Mouse (Mus musculus): ENCODE results near the gene Lrrc28.

Lrrc28 gene

DNA sequence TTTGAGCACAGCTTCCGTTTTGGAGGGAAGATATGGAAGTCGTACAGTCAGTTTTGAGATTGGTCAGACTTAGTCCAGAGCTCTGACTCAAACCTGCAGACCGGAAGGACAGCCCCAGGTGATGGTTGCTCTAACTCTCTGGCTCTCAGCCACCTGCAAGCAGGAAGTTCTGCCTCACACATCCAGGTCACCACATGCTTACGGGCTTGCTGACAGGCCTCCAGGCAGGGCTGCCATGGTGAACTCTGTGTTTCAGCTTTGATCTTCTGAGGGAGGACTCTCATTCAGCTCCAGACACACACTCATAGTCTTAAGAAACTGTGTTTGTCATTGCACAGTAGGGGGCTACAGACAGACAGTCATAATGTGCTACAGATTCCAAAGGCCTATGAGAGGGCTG is 161.4 kb downstream of the Lrrc28 start:
- peak in 1 of 2 experiments; percentile 42 for DNase-seq

DNA sequence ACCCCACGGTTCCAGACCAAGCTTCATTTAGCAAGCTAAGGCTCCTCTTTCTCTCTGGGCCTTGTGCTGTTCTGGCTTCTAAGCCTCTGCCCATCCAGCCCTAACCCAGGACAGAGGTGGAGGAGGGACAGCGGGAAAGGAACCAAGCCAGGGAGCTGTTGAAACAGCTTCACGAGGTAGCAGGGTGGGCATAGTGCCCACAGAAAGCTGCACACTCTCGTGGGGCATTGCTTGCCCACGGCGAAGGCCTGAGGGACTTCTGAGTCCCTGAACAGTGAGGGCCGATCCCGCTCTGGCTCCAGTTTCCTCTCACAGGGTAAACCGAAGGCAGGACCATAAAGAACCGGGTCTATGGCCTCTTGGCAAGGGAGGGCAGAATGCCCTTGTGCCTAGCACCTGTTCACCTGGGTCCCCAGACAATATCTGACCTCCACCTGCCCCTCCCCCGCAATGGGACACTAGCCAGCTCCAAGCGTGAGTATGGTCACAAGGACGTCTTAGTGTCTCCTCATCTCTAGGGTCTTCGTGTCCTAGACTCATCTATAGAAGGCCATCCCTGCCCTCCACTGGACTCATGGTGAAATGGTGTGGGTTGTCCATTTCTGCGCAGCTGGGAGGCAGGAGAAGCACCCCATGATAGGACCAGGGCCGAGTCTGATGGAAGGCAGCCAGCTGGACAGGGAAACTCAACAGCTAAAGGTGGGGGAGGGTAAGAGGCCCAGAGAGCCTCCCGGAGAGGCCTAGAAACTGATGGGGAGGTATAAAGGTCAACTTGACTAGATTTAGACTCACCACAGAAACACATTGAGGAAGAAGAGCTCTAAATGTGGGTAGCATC is 165.3 kb downstream of the Lrrc28 start:
- no peak for DNase-seq

DNA sequence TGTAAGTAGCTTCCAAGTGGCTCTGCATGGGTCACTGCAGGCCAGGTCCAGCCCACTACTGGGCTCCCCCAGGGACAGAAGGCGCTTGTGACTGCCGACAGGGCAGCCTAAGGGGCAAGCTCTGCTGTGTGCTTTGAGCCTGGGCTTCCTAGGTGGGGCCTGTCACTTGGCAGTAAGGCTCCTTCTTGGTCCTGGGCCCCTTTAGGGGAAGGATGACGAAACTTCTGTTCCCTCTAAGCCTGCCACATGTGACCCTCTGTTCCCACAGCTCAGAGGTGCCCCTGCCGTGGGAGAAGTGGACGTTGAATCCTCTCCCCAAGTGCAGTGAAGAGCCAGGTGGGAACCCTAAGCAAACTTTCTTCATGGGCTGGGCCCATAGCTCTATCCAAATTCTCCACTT is 165.9 kb downstream of the Lrrc28 start:
- no peak for DNase-seq

DNA sequence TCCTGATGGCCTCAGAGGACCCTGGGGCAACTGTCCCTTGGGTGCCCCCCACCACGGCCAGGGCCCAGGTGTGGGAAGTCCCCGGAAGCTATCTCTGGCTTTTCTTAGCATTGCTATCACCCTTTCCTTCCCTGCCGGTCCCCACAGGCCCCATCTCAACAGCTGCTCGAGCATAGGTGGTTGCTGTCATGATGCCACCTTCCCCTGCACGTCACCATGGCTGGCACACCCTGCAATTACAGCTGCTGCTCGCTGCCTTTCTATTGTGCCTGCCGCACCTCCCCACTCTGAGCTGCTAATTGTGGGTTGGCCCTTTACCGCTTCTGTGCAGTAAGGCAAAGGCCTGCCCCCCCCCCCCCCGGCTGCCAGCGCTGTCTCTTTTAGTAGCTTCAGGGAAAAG is 167.1 kb downstream of the Lrrc28 start:
- DNase-seq = no peak

DNA sequence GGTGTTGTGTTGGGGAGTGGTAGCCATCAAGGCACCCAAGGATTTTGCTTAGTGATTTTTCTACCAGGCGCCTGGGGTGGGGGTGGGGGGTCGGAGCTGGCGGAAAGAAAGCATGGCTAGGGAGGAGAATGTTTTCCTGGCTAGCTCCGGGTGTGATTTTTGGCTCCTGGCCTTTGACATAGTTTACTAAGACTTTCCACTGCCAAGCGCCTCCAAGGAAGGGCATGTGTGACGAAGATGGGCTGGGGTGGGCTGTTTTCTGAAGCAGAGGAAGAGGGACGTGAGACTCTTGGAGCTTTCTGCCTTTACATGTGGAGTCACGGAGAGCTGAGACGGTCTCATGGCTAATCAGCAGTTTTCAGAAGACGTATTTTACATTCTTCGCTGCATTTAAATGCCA is 173.8 kb downstream of the Lrrc28 start:
- no peak for DNase-seq

DNA sequence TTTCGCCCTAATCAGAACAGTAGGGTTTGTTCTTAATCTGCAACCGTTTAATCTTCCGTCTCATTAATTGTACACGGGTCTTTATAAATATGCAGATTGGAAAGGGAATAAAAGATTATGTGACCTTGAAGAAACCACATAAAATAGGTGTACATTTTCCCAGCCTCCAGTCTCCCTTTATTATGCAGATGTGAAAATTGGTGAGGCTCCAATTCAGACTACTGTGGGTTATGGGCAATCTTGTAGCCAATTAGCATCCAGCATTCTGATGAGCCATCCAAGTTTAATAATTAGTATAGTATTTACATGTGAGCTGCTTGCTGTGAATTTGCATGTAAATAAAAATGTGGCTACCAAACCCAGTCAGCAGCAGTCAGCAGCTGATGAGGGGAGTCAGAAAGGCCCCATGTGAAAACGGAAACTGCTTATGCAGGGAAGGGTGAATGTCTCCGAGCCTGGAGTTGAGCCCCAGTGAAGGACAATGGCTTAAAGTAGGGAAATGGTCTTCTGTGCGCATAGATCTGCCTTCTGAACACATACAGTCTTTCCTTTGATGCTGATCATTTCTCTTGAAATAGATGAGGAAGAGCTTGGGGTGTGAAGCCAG is 176.2 kb downstream of the Lrrc28 start:
- no peak for DNase-seq

DNA sequence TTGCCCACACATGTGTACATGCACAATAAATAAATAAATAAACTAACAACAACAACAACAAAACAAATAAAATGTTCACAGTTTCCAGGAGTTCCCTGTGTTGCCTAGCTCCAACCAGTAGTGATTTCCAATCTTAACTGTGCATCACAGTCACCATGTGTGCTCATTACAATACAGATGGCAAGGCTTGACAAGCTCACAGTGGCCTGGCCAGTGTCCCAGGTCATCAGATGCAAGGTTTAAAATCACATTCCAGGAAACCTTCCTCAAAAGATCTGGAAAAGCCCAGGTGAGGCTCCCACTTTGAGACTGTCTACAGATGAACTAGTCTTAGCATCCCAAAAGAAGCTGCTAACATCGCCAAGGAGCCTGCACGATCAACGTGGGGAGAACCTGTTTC is 176.9 kb downstream of the Lrrc28 start:
- DNase-seq = no peak

DNA sequence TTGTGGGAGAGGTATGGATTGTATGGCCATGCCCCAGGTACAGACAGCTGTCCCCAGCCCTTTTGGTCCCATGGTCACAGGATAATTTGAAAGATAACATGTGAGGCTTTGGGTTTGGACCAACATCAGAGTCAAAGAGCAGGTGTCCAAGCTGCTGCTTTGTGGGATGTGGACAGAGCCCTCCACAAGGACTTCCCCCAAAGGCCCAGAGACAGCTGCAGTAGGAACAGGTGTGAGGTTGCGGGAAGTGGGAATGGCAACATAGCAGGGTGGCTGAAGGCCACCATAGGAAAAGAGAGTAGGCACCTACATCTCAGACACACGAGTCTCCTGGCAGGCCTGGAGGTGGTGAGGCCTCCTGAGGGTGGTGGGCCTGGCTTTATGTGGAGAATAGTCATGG is 178.7 kb downstream of the Lrrc28 start:
- no peak for DNase-seq

DNA sequence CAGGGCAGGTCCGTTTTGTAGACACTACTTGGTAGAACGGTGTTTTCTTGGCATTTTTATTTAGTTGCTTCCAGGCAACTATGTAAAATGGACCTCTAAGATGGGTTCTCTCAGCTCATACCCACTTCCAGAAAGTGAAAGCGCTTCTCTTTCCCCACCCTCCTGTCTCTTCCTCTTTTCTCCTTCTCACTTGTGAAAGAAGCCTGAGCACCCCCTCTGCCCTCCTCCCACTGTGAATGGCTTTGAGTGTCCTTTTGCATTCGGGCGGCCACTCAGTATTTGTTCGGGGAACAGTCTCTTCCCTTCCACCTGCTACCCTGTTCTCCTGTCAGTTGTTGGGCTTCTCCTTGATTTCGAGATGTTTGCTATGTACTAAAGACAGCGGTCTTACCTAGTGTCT is 180.4 kb downstream of the Lrrc28 start:
- DNase-seq = no peak

DNA sequence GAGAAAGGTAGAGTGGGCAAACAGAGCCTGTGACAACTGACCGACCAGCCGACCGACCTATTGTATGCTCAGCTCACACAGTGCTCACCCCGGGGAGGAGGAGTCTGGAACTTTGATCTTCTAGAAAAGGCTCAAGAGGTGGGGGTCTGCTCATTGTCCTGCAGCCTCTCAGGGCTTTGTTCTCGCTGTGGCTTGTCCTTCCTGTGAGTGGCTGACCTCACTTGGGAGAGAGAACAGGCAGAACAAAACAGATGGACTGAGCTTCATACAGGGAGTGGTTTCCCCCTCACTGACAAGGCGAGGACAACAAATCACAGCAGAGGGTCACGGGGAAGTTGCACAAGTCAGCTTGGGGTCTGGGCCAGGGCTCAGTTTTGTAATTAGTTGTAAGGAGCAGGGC is 181.5 kb downstream of the Lrrc28 start:
- DNase-seq = no peak

Measured in thymus, adult 18-20 months (tissue).